Mouse (Mus musculus): ENCODE data around the gene Il11ra2.
"Not testable (repeated sequence)": the region's sequence is repeated elsewhere in the genome, so short reads cannot be mapped to it uniquely, and the experiment has no call there.

- TF ChIP-seq CTCF (IDR thresholded peaks at IDR 0.05; ENCODE audit: borderline replicate concordance, control insufficient read depth, extremely low read depth, insufficient read depth, low read length, poor library complexity); POLR2A (IDR thresholded peaks at IDR 0.05; ENCODE audit: control insufficient read depth, extremely low read depth, insufficient read depth, low read length, poor library complexity): not testable (repeated sequence)
Observed at GRCm38 (mm10) chr4:42679365-42679764, 17.7 kb upstream of the Il11ra2 start.
